Mouse (Mus musculus) naive thymus-derived CD4-positive, alpha-beta T cell, adult 2 months (primary cell): Measurements from ENCODE around the gene N4bp2l1.

ENCODE experiments used
- DNase-seq: peaks from one replicate; pipeline ENCODE4 v3.0.0-alpha.2; 2011; ENCODE audit warnings: low read depth

Gene N4bp2l1

GRCm38 (mm10) chr5:150564426-150564825, 32.6 kb downstream of the N4bp2l1 start:
- DNase-seq = no peak

- no peak for DNase-seq
Observed at GRCm38 (mm10) chr5:150561783-150562182, 35.2 kb downstream of the N4bp2l1 start.

- no peak for DNase-seq
Observed at GRCm38 (mm10) chr5:150561376-150561775, 35.6 kb downstream of the N4bp2l1 start.

- DNase-seq = no peak
Observed at GRCm38 (mm10) chr5:150560851-150561250, 36.1 kb downstream of the N4bp2l1 start.

GRCm38 (mm10) chr5:150559519-150560103, 37.4 kb downstream of the N4bp2l1 start:
- DNase-seq = no peak

- DNase-seq = no peak
Observed at GRCm38 (mm10) chr5:150551637-150552036, 45.4 kb downstream of the N4bp2l1 start.

GRCm38 (mm10) chr5:150543184-150543583, 53.8 kb downstream of the N4bp2l1 start:
- DNase-seq = no peak

- no peak for DNase-seq
Observed at GRCm38 (mm10) chr5:150541302-150541701, 55.7 kb downstream of the N4bp2l1 start.

GRCm38 (mm10) chr5:150525239-150525638, 71.7 kb downstream of the N4bp2l1 start:
- no peak for DNase-seq

GRCm38 (mm10) chr5:150522867-150523234, 74.1 kb downstream of the N4bp2l1 start:
- no peak for DNase-seq

- peak; percentile 91 for DNase-seq
Observed at GRCm38 (mm10) chr5:150521937-150522866, 74.8 kb downstream of the N4bp2l1 start, which contains the start of gene Brca2. Brca2 (plus strand) TSS chr5:150522630.
